Mouse (Mus musculus) 416B (cell line): ENCODE measurements around the gene Phc3.

Source experiments
- DNase-seq: peaks from one replicate; pipeline ENCODE4 v3.0.0; 2011; ENCODE audit warnings: low read depth

Gene Phc3

GRCm38 (mm10) chr3:30969104-30969581 is at the start of gene Phc3:
Gene Phc3, minus strand, starts transcription at chr3:30969415.
- DNase-seq = peak; percentile 96

GRCm38 (mm10) chr3:31017652-31018051 is 48.4 kb upstream of the Phc3 start:
- DNase-seq = no peak

GRCm38 (mm10) chr3:31016594-31017196 is 47.5 kb upstream of the Phc3 start:
- DNase-seq = peak; percentile 20

GRCm38 (mm10) chr3:31015682-31016443 is 46.6 kb upstream of the Phc3 start:
- no peak for DNase-seq

- peak; percentile 76 for DNase-seq
These were observed 45.2 kb upstream of the Phc3 start for GRCm38 (mm10) chr3:31014374-31014773.

GRCm38 (mm10) chr3:31004320-31005209 is 35.4 kb upstream of the Phc3 start:
- no peak for DNase-seq

- DNase-seq = no peak
These were observed 31.9 kb upstream of the Phc3 start for GRCm38 (mm10) chr3:31001048-31001676.

- no peak for DNase-seq
These were observed 30.8 kb upstream of the Phc3 start for GRCm38 (mm10) chr3:31000018-31000407.

- no peak for DNase-seq
These were observed 30.3 kb upstream of the Phc3 start for GRCm38 (mm10) chr3:30999401-31000017.

- DNase-seq = peak; percentile 24
These were observed 27.4 kb upstream of the Phc3 start for GRCm38 (mm10) chr3:30996688-30997014.

- peak; percentile 63 for DNase-seq
These were observed 26.9 kb upstream of the Phc3 start for GRCm38 (mm10) chr3:30995899-30996687.

- DNase-seq = peak; percentile 94
These were observed 26.2 kb upstream of the Phc3 start, which contains the start of gene Prkci for GRCm38 (mm10) chr3:30995283-30995898. Gene Prkci, plus strand, starts transcription at chr3:30995747.

GRCm38 (mm10) chr3:30994859-30995258 is 25.6 kb upstream of the Phc3 start:
- no peak for DNase-seq

GRCm38 (mm10) chr3:30993066-30993573 is 23.9 kb upstream of the Phc3 start:
- DNase-seq = peak; percentile 54

GRCm38 (mm10) chr3:30992161-30992560 is 22.9 kb upstream of the Phc3 start:
- no peak for DNase-seq

- DNase-seq = no peak
These were observed 18.4 kb upstream of the Phc3 start for GRCm38 (mm10) chr3:30987396-30988318.

- no peak for DNase-seq
These were observed 13.8 kb upstream of the Phc3 start for GRCm38 (mm10) chr3:30982924-30983536.

GRCm38 (mm10) chr3:30981616-30982380 is 12.6 kb upstream of the Phc3 start:
- DNase-seq = peak; percentile 43
